Mouse (Mus musculus) splenic B cell, adult 2 months (primary cell): ENCODE results near the gene Rpa2.
A peak's percentile ranks its signal among the peaks of the same experiment; 100 is the strongest.
"Not testable (repeated sequence)": the region's sequence is repeated elsewhere in the genome, so short reads cannot be mapped to it uniquely, and the experiment has no call there.

Experiments used
- DNase-seq: peaks from one replicate; pipeline ENCODE4 v3.0.0-alpha.2; 2011; ENCODE audit warnings: low read depth, low spot score
- H3K27me3 ChIP-seq: 2 replicates; pipeline ENCODE4 v1.6.1; 2012; ENCODE audit warnings: mild to moderate bottlenecking, low read length, moderate library complexity, mixed read lengths; ENCODE audit not compliant: control insufficient read depth, poor library complexity, insufficient read depth, severe bottlenecking
- H3K36me3 ChIP-seq: 2 replicates; pipeline ENCODE4 v1.6.1; 2012; ENCODE audit warnings: mild to moderate bottlenecking, low read length, moderate library complexity, mixed read lengths; ENCODE audit not compliant: control insufficient read depth, poor library complexity, insufficient read depth, severe bottlenecking

The Rpa2 gene

DNA sequence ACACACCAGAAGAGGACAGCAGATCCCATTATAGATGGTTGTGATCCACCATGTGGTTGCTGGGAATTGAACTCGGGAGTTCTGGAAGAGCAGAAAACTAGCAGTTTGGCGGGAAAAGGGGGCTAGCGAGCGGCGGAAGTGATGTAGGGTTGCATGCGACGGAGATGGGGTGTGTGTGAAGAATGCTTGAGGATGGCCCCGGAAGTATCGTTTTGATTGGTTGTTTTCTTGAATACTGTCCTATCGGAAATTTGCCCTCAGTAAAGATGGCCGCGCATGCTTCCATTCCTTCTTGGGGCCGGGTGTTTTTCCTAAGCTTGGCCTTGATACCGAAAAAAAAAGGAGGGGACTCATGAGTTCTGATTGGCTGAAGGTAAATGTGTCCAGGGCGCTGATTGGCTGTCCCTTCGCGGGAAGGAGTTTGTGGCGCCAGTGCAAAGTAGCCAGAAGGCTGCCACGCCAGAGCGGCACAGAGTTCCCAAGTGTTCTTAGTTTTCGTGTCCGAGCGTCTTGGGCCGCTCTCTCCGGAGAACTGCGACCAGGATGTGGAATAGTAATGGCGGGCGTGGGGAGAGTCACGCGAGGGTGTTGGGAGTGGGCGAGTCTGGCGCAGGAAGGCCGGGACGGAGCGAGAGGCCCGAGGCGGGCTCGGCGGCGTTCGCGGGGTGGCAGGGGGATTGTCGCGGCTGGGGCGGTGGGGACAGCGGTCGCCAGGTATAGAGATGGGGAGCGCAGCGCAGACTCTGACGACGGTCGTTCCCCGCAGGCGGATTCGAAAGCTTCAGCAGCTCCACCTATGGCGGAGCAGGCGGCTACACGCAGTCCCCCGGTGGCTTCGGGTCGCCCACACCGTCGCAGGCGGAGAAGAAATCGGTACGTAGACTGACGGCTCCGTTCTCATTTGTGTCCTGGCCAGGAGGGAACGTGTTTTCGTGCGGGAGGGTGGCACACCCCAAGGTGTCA is at the start of gene Rpa2:
TSS of gene Rpa2 (plus strand) at position 419 of the 963 bp plus-strand sequence.
- no peaks in the 10 kb centered on the region for H3K27me3 ChIP-seq
- DNase-seq = peak; percentile 100
- H3K36me3 ChIP-seq = peaks cover 6% of the 10 kb centered on the region

DNA sequence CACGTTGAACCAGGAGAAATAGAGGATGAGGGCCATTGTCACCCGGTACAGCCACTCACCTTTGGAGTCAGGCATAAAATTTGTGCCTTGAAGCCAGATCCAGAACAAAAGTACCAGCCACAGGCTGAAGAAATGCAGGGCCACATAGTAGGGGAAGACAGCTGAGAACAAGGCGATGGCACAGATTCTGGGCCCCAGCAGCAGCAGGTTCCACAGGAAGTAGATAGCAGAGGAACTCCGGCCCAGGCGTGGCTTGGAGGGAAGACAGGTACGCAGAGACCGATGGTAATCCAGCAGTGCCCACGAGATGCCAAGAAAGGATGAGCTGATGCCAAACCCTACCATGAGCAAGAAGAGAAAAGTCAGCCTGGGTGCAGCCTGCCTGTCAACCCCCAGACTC is 39.9 kb upstream of the Rpa2 start:
- H3K27me3 ChIP-seq = no peaks in the 10 kb centered on the region
- DNase-seq = no peak
- 0 out of 2 replicates have a peak, but pooled peaks cover 1% of the 10 kb centered on the region for H3K36me3 ChIP-seq

DNA sequence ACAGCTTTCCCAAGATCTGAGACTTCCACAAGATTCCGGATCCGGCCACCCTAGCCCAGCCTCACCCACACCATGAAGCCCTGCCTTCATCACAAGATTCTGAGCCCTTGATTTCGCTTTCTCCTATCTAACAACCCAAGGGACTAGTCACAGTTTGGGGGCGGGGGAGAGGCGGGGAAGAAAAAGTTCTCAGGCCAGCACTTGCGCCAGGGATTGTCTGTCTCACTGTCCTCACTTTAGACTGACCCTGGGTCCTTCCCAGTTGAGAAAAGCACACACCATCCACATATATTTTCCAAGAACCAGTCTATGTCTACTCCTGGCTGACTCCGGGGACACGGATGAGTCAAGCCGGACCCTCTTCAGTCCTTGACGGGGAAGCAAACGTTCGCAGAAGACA is 36.5 kb upstream of the Rpa2 start:
- DNase-seq = no peak
- Histone ChIP-seq H3K36me3 (0 out of 2 replicates have a peak, but pooled peaks cover 1% of the 10 kb centered on the region), H3K27me3 (no peaks in the 10 kb centered on the region)

- no peaks in the 10 kb centered on the region for H3K27me3 ChIP-seq
- DNase-seq = peak; percentile 92
- H3K36me3 ChIP-seq = no peaks in the 10 kb centered on the region
These were observed 35.9 kb upstream of the Rpa2 start, which contains the start of gene Xkr8 for GRCm38 (mm10) chr4:132732148-132732684. Gene Xkr8 (minus strand): TSS chr4:132732546.

GRCm38 (mm10) chr4:132733071-132733770 is 34.9 kb upstream of the Rpa2 start:
- DNase-seq = no peak
- Histone ChIP-seq H3K27me3 (no peaks in the 10 kb centered on the region), H3K36me3 (no peaks in the 10 kb centered on the region)

DNA sequence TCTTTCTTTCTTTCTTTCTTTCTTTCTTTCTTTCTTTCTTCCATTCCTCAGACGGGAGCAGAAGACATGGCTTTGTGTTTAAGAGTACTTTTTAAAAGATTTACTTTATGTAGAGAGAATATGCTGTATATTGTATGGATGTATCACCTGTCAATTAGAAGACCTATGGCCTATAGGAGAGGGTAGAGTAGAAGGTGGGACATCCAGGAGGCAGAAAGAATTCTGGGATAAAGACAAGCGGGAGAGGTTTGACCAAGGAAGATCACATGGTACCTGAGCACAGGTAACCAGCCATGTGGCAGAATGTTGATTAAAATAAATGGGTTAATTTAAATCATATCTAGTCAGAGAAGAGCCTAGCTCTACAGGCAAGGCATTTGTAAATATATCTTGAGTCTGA is 33.4 kb upstream of the Rpa2 start:
- Histone ChIP-seq H3K36me3 (no peaks in the 10 kb centered on the region), H3K27me3 (no peaks in the 10 kb centered on the region)
- DNase-seq = no peak

DNA sequence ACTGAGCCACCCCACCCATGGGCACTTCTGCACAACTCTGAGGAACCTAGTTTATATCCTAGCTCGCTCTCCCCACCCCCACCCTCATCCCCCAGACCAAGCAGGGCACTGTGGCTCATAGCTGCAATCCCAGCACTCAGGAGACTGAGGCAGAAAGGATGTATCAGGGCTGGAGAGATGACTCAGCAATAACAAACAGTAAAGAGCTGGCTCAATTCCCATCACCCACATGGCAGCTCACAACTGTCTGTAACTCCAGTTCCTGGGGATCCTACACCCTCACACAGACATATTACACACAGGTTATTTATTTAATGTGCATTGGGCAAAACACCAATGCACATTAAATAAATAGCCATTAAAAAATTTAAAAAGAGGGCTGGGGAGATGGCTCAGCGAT is 32.7 kb upstream of the Rpa2 start:
- no peaks in the 10 kb centered on the region for H3K27me3 ChIP-seq
- no peaks in the 10 kb centered on the region for H3K36me3 ChIP-seq
- no peak for DNase-seq

DNA sequence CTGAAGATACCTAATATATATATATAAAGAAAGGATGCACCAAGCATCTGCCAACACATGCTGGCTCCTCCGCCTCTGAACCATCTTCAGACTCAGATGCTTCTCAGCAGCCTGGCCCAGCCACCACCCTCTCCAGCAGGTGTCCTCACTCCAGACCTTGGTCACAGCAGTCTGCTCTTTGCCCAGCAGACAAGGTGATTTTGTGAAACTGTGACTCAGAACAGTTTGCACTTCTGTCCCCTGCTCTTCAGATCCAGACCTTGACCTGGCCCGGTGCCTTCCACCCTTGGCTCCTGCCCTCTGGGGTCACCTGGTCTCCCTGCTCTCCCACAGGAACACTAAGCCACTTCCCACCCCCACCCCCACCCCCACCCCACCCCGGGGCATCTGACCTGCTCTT is 32.2 kb upstream of the Rpa2 start:
- peak; percentile 28 for DNase-seq
- no peaks in the 10 kb centered on the region for H3K36me3 ChIP-seq
- H3K27me3 ChIP-seq = no peaks in the 10 kb centered on the region

GRCm38 (mm10) chr4:132737154-132737553 is 31.0 kb upstream of the Rpa2 start:
- not testable (repeated sequence) for H3K27me3 ChIP-seq, H3K36me3 ChIP-seq, DNase-seq

DNA sequence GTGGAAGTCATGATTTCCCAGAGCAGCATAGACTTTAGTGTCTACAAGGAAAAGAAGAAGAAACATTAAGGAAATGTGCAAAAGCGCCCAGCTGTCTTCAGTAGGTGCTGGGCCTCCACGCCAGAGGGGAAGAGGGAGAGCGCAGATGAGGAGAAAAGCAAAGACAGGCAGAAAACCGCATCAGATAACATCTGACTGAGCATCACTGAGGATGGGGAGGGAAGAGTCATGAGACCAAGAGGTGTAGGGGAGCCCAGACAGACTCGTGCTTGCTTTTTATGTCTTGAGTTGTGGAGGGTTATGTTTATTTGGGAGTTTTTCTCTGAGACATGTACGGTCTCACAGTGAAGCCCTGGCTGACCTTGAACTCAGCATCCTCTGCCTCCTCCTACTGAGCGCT is 26.6 kb upstream of the Rpa2 start:
- Histone ChIP-seq H3K27me3 (no peaks in the 10 kb centered on the region), H3K36me3 (no peaks in the 10 kb centered on the region)
- DNase-seq = no peak

- DNase-seq = no peak
- no peaks in the 10 kb centered on the region for H3K36me3 ChIP-seq
- no peaks in the 10 kb centered on the region for H3K27me3 ChIP-seq
These were observed 23.9 kb upstream of the Rpa2 start for GRCm38 (mm10) chr4:132743992-132744911.

DNA sequence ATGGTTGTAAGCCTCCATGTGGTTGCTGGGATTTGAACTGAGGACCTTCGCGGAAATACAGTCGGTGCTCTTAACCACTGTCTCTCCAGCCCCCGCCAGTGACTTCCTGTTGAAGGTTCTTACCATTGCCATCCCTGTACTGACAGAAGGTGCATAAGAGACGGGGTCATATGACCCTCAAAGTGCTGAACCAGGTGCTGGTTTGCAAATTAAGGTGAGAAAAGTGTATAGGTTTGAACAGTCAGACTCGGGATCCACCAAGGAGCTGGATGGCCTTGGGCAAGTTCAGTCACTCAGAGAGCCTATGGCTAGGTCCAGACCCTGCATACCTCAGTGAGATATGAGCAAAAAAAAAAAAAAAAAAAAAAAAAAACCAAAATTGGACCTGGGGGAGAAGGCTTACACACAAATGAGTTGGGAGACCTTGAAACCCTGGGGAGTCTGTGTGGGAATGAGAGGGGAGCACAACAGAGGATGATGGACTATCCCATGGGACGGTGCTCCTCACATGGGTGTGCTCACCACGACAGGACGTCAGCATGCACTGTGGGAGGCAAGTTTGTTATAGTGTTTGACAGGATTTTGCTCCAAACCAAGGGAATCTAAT is 21.1 kb upstream of the Rpa2 start:
- no peaks in the 10 kb centered on the region for H3K27me3 ChIP-seq
- no peaks in the 10 kb centered on the region for H3K36me3 ChIP-seq
- DNase-seq = peak; percentile 29

- no peaks in the 10 kb centered on the region for H3K27me3 ChIP-seq
- H3K36me3 ChIP-seq = no peaks in the 10 kb centered on the region
- peak; percentile 75 for DNase-seq
These were observed 20.4 kb upstream of the Rpa2 start for GRCm38 (mm10) chr4:132747664-132748259.
